Mouse (Mus musculus): ENCODE results near the gene Slc25a21. TPM values are rescaled to one million over a fixed set of nuclear protein-coding genes. Genes with fewer than 3 reads are reported as not detected.

Slc25a21 gene
- polyA plus RNA-seq, 1 experiment from 2014 or later: 5.1 TPM

DNA sequence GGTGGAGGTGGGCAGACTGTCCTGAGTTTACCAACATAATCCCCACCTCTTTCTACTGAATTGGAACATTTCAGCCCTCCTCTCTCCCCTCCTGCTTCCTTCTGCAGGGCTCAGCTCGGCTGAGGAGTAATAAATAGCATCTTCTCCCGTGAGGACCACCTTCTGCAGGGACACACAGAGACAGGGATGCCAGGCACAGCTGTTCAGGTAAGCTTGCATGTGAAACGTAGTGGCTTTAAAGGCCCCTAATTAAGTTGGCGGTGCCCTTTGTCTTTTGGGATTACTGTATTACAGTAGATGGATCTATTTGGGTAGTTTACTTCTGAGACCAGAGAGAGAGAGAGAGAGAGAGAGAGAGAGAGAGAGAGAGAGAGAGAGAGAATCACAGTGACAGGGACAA, 344.6 kb downstream of the Slc25a21 start:
- Histone ChIP-seq H3K36me3 (ENCODE audit: insufficient read depth, low read length) (no peaks in the 10 kb centered on the region), H3K4me1 (replicated peaks; ENCODE audit: insufficient read depth, low read length) (no peaks in the 10 kb centered on the region), H3K9me3 (replicated peaks; ENCODE audit: low read length) (no peaks in the 10 kb centered on the region), H3K9ac (ENCODE audit: low read depth, low read length) (no peak overlapping the region), H3K27me3 (ENCODE audit: insufficient read depth, low read length) (no peaks in the 10 kb centered on the region), H3K27ac (no peak overlapping the region), H3K4me3 (replicated peaks; ENCODE audit: low read depth, low read length) (no peak overlapping the region), H3K4me2 (ENCODE audit: low read length) (no peak overlapping the region)
- TF ChIP-seq CTCF (IDR thresholded peaks at IDR 0.05; ENCODE audit: low read depth): no peak
- DNase-seq (ENCODE audit: low spot score): no peak
- 35% methylated on average over 4 of the region's 4 CpGs for WGBS
- no peak for ATAC-seq (replicated peaks; ENCODE audit: low FRiP score, low read depth)

DNA sequence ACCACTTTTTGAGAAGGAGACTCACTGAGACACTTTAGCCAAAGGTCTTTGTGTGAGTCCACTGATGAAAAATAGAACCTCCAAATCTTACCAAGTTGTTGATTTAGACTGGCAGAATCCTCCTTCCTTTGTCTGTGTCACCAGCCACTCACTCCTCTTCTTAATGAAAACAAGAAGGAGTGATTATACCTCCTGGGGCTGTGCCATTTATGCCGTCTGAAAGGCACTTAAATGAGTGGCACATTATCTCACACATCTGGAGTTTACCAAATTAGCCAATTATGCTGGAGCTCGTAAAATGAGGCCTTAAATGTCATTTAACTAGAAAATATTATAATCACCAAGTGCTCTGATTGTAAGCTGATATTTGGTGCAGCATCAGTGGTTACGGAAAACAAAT, 345.8 kb downstream of the Slc25a21 start:
- DNase-seq (ENCODE audit: low spot score): no peak
- no peaks in the 10 kb centered on the region for H3K36me3 ChIP-seq (ENCODE audit: insufficient read depth, low read length)
- H3K9me3 ChIP-seq (replicated peaks; ENCODE audit: low read length): no peaks in the 10 kb centered on the region
- no peak for ATAC-seq (replicated peaks; ENCODE audit: low FRiP score, low read depth)
- H3K27ac ChIP-seq: no peak overlapping the region
- no peak overlapping the region for H3K4me3 ChIP-seq (replicated peaks; ENCODE audit: low read depth, low read length)
- no peaks in the 10 kb centered on the region for H3K4me1 ChIP-seq (replicated peaks; ENCODE audit: insufficient read depth, low read length)
- H3K27me3 ChIP-seq (ENCODE audit: insufficient read depth, low read length): no peaks in the 10 kb centered on the region
- WGBS: 44% methylated on average over 3 of the region's 3 CpGs
- H3K9ac ChIP-seq (ENCODE audit: low read depth, low read length): no peak overlapping the region
- no peak overlapping the region for H3K4me2 ChIP-seq (ENCODE audit: low read length)
- no peak for TF ChIP-seq CTCF (IDR thresholded peaks at IDR 0.05; ENCODE audit: low read depth)

DNA sequence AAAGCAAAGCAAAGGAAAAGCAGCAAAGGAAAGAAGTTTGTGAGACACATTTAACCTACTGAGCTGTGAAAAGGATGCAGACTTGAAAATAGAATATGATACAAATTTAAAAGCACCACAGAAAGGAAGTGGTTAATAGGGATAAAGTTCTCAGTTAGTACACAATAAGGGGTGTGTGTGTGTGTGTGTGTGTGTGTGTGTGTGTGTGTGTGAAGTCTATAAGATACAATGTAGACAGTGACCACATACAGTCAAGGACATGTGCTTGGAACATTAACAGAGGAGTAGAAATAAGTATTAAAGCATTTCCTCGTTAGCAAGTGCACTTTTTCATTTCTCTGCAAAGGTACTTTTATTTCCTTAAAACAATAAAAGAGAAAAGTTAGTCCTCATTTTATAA, 367.3 kb downstream of the Slc25a21 start:
- H3K27me3 ChIP-seq (ENCODE audit: insufficient read depth, low read length): no peaks in the 10 kb centered on the region
- no peaks in the 10 kb centered on the region for H3K9me3 ChIP-seq (replicated peaks; ENCODE audit: low read length)
- DNase-seq (ENCODE audit: low spot score) (no peak), ATAC-seq (replicated peaks; ENCODE audit: low FRiP score, low read depth) (no peak)
- no peak for TF ChIP-seq CTCF (IDR thresholded peaks at IDR 0.05; ENCODE audit: low read depth)
- H3K27ac ChIP-seq: no peak overlapping the region
- no peak overlapping the region for H3K4me3 ChIP-seq (replicated peaks; ENCODE audit: low read depth, low read length)
- WGBS: 81% methylated on average over 1 of the region's 1 CpGs
- H3K9ac ChIP-seq (ENCODE audit: low read depth, low read length): no peak overlapping the region
- H3K36me3 ChIP-seq (ENCODE audit: insufficient read depth, low read length): no peaks in the 10 kb centered on the region
- H3K4me2 ChIP-seq (ENCODE audit: low read length): no peak overlapping the region
- H3K4me1 ChIP-seq (replicated peaks; ENCODE audit: insufficient read depth, low read length): no peaks in the 10 kb centered on the region; the same call in 1 of the 2 replicates

DNA sequence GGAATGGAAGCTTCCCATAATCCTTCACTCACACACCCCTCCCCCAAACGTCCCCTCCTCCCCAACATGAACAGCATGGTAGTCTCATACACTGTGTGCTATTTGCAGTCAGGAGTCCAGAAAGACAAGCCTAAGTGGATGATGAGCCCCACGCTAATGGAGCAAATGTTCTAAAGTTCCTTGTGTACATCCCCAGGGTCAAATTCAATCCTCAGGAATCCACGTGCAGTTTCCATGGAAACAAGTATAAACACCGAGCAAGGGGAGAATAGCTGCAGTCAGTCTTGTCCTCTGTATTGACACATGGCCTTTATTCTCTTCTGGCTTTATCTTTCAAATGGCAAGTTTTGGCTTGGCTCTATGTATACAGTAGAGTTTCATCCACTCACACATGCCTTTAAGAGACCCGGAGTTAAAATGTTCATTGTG, 367.8 kb downstream of the Slc25a21 start:
- Histone ChIP-seq H3K4me1 (replicated peaks; ENCODE audit: insufficient read depth, low read length) (no peaks in the 10 kb centered on the region; the same call in 1 of the 2 replicates), H3K9me3 (replicated peaks; ENCODE audit: low read length) (no peaks in the 10 kb centered on the region), H3K4me2 (ENCODE audit: low read length) (no peak overlapping the region), H3K27ac (no peak overlapping the region), H3K4me3 (replicated peaks; ENCODE audit: low read depth, low read length) (no peak overlapping the region), H3K27me3 (ENCODE audit: insufficient read depth, low read length) (no peaks in the 10 kb centered on the region), H3K36me3 (ENCODE audit: insufficient read depth, low read length) (no peaks in the 10 kb centered on the region), H3K9ac (ENCODE audit: low read depth, low read length) (no peak overlapping the region)
- ATAC-seq (replicated peaks; ENCODE audit: low FRiP score, low read depth) (no peak), DNase-seq (ENCODE audit: low spot score) (peak; percentile 16)
- no peak for TF ChIP-seq CTCF (IDR thresholded peaks at IDR 0.05; ENCODE audit: low read depth)
- 28% methylated on average over 5 of the region's 5 CpGs for WGBS

DNA sequence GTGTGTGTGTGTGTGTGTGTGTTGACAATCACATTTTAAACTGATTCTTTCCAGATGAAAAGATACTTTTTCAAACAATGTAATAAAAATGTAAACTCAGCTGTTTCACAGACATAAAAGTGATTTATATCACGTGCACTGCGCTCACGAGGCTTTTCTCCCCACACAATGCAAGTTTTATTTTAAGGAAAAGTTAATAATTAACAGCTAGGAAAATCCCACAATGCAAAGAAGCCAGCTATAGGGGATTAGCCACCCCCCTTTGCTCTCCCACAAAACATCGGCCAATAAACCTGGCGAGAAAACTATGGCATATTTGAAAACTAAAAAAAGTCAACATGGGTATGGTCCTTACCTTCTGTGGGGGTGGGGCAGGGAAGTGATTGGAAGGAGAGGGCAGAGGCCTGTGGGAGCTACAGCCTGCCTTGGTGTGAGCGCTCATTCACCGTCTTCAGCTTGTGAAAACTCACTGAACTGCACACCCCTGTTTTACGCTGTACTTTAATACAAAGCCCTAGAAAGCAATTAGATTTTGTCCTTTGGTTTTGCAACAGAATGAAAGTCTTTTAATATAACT, 369.4 kb downstream of the Slc25a21 start:
- DNase-seq (ENCODE audit: low spot score) (peak; percentile 22), ATAC-seq (replicated peaks; ENCODE audit: low FRiP score, low read depth) (0 out of 2 replicates have a peak, but pooled peaks have one; percentile 21)
- Histone ChIP-seq H3K9ac (ENCODE audit: low read depth, low read length) (no peak overlapping the region), H3K9me3 (replicated peaks; ENCODE audit: low read length) (no peaks in the 10 kb centered on the region), H3K4me2 (ENCODE audit: low read length) (no peak overlapping the region), H3K4me3 (replicated peaks; ENCODE audit: low read depth, low read length) (no peak overlapping the region), H3K36me3 (ENCODE audit: insufficient read depth, low read length) (no peaks in the 10 kb centered on the region), H3K27ac (no peak overlapping the region), H3K4me1 (replicated peaks; ENCODE audit: insufficient read depth, low read length) (no peaks in the 10 kb centered on the region; the same call in 1 of the 2 replicates), H3K27me3 (ENCODE audit: insufficient read depth, low read length) (no peaks in the 10 kb centered on the region)
- WGBS: 31% methylated on average over 8 of the region's 8 CpGs
- no peak for TF ChIP-seq CTCF (IDR thresholded peaks at IDR 0.05; ENCODE audit: low read depth)

DNA sequence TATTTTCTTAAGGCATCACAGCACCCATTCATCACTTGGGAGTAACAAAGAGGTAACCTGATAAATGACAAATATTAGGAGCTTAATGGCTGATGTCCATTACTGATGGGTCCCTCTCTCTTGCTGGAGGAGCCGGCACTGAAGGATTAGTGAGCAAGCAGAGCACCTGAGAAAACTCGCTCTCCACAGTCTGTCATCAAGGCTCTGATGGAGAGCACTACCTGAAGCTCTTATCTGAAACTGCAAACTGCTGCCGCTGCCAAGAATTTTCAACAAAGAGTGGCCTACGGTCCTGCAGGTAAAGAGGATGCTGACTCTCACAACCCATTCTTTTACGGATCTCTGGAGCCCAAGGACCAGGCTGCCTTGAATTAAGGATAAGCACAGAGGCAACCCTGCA, 372.6 kb downstream of the Slc25a21 start:
- H3K4me3 ChIP-seq (replicated peaks; ENCODE audit: low read depth, low read length): no peak overlapping the region
- DNase-seq (ENCODE audit: low spot score): no peak
- H3K4me2 ChIP-seq (ENCODE audit: low read length): no peak overlapping the region
- 22% methylated on average over 5 of the region's 5 CpGs for WGBS
- no peak for ATAC-seq (replicated peaks; ENCODE audit: low FRiP score, low read depth)
- H3K9me3 ChIP-seq (replicated peaks; ENCODE audit: low read length): no peaks in the 10 kb centered on the region
- H3K9ac ChIP-seq (ENCODE audit: low read depth, low read length): no peak overlapping the region
- TF ChIP-seq CTCF (IDR thresholded peaks at IDR 0.05; ENCODE audit: low read depth): no peak
- no peaks in the 10 kb centered on the region; the same call in 1 of the 2 replicates for H3K4me1 ChIP-seq (replicated peaks; ENCODE audit: insufficient read depth, low read length)
- no peak overlapping the region for H3K27ac ChIP-seq
- no peaks in the 10 kb centered on the region for H3K27me3 ChIP-seq (ENCODE audit: insufficient read depth, low read length)
- H3K36me3 ChIP-seq (ENCODE audit: insufficient read depth, low read length): no peaks in the 10 kb centered on the region

DNA sequence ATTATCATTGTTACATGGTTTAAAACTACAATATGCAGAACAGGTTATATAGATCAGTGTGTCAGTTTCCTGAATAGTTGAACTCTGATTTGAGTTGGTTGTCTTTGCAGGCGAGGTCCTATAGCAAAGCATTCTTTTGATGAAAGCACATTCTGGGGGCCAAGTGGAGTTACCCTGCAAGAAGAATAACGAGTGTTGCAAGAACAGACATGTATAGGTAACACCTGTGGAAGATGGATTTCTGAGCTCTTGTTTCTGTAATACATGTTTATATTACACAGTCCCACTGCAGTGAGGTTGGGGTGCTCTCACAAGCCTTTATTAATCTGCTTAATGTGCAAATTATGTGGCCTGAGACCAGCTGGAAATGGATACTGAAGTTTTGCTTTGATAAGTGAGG, 375.1 kb downstream of the Slc25a21 start:
- Histone ChIP-seq H3K9ac (ENCODE audit: low read depth, low read length) (no peak overlapping the region), H3K27me3 (ENCODE audit: insufficient read depth, low read length) (no peaks in the 10 kb centered on the region), H3K4me1 (replicated peaks; ENCODE audit: insufficient read depth, low read length) (no peaks in the 10 kb centered on the region), H3K4me2 (ENCODE audit: low read length) (no peak overlapping the region), H3K4me3 (replicated peaks; ENCODE audit: low read depth, low read length) (no peak overlapping the region), H3K9me3 (replicated peaks; ENCODE audit: low read length) (no peaks in the 10 kb centered on the region), H3K27ac (no peak overlapping the region), H3K36me3 (ENCODE audit: insufficient read depth, low read length) (no peaks in the 10 kb centered on the region)
- ATAC-seq (replicated peaks; ENCODE audit: low FRiP score, low read depth) (no peak), DNase-seq (ENCODE audit: low spot score) (no peak)
- TF ChIP-seq CTCF (IDR thresholded peaks at IDR 0.05; ENCODE audit: low read depth): no peak
- WGBS: 63% methylated on average over 2 of the region's 2 CpGs

Measured in kidney, postnatal 0 days (tissue).